Mouse (Mus musculus): ENCODE measurements around the gene Lrrfip2.

Lrrfip2 gene

GRCm38 (mm10) chr9:111117126-111117642 lies at the start of gene Lrrfip2:
Lrrfip2 (plus strand) TSS chr9:111117592.
- peak in 1 of 2 experiments; percentile 20 for DNase-seq

DNA sequence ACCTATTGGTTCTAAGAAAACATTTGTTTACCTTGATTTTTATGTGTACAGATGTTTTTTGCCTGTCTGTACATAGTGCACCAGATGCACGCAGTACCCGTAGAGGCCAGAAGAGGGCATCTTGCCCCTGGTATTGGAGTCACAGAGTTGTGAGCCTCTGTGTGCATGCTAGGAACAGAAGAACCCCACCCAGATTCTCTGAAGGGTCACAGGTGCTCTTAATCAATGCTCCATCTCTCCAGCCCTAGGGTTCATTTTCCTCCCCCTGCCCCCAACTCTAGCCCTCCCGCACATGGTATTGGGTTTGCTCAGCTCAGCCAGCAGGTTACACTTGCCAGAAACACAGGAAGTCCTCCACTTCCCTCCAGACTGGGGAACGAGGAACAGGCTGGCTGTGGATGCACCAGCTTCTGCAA lies 46.8 kb upstream of the Lrrfip2 start:
- DNase-seq: peak in 1 of 2 experiments; percentile 18

DNA sequence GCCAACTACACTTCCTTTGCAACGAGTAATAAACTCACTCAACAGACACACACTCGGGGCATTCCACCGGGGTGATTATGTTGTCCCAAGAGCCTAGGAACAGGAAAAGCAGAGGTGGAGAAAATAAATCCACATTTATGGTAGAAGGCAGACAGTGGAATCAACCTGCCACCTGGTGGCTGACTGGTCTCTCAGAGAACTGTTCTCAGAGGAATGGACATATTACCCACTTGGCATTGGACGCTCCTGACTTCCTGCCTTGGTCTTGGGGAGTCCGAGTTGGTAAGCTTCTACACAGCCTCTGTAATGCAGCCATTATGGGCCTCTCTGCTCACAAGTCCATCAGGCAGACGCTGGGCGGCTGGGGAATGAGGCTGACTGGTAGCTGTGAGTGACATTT lies 45.2 kb upstream of the Lrrfip2 start:
- DNase-seq: peak in 1 of 2 experiments; percentile 35

GRCm38 (mm10) chr9:111072971-111073370 lies 44.4 kb upstream of the Lrrfip2 start:
- DNase-seq: no peak

GRCm38 (mm10) chr9:111077745-111078144 lies 39.6 kb upstream of the Lrrfip2 start:
- peak in 1 of 2 experiments; percentile 34 for DNase-seq

GRCm38 (mm10) chr9:111080801-111081200 lies 36.6 kb upstream of the Lrrfip2 start:
- no peak for DNase-seq

GRCm38 (mm10) chr9:111081765-111082164 lies 35.6 kb upstream of the Lrrfip2 start:
- DNase-seq: no peak

GRCm38 (mm10) chr9:111085329-111085728 lies 32.1 kb upstream of the Lrrfip2 start:
- DNase-seq: no peak

DNA sequence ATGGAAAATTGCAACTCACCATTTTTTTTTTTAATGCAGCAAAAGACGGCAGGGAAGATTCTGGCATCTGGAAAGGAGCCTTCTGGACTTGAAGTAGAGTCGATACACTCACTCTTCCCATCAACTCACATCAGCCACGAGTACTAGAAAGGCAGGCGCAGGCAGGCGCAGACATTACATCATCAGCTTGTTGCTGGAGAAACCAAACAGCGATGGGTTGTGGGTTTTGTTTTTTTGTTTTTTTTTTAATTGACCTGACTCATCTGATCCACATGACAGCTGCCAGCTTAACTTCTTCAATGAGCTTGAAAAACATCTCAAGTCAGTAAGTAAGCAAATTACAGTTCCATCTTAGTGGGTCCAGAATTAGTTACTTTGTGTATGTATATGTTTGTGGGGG lies 31.3 kb upstream of the Lrrfip2 start:
- no peak for DNase-seq

GRCm38 (mm10) chr9:111086995-111087606 lies 30.3 kb upstream of the Lrrfip2 start:
- DNase-seq: no peak

DNA sequence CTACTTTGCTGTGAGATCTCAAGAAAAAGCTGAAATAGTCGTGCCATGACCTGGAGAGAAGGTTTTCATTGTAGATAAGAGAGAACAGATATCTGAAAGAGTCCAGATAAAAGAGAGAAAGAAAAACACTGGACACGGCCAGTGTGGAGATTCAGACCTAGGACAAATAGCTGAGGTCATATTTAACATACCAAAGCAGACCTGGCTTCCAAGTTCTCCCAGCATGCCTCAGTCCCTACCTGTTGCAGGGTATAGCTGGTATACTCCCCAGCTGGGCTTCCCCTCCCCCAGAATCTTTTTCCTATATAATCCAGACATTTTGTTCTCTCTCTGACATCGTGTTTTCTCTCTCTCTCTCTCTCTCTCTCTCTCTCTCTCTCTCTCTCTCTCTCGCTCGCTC lies 29.4 kb upstream of the Lrrfip2 start:
- no peak for DNase-seq

DNA sequence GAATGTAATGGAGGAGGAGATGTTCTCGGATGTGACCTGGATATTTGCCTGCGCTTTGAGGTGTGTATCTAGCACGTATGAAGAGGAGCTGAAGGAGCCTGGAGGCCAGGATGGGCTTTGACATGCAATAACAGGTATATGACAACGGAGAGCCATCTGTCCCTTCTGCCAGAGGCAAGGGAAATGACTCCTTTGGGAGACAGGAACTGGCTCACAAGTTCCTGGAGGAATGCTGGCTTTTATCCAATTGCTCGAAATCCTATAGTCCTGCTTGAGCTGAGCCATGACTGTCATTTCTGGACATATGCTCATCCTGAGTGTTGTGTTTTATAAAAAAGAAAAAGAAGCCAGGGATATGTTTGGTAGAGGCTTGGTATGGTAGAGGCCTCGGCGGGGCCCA lies 28.5 kb upstream of the Lrrfip2 start:
- no peak for DNase-seq

DNA sequence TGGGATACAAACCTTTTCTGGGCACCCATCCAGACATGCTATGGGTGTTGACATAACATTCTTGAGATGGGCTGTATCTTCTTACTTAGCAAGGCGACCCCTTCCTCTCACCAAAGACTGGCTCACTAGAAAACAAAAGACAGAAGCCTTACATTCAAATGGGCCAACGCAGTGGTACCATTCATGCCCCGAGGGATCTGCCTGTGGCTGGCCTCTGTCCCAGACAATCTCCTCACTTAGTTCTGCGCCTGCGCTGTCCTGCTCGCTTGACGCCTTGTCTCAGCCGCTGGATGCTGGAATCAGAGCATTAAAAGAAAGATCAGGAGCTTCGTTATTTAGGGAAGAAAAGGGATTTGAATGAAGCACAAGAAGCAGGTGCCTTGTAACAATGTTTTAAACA lies 24.7 kb upstream of the Lrrfip2 start:
- peak; percentile 13 to 49 for DNase-seq

GRCm38 (mm10) chr9:111093094-111093493 lies 24.3 kb upstream of the Lrrfip2 start:
- peak; percentile 72 to 81 for DNase-seq

- no peak for DNase-seq
Observed at GRCm38 (mm10) chr9:111094626-111095025, 22.8 kb upstream of the Lrrfip2 start.

- DNase-seq: no peak
Observed at GRCm38 (mm10) chr9:111095710-111096109, 21.7 kb upstream of the Lrrfip2 start.

- no peak for DNase-seq
Observed at GRCm38 (mm10) chr9:111096419-111097326, 20.7 kb upstream of the Lrrfip2 start.

- no peak for DNase-seq
Observed at GRCm38 (mm10) chr9:111097543-111097942, 19.8 kb upstream of the Lrrfip2 start.

DNA sequence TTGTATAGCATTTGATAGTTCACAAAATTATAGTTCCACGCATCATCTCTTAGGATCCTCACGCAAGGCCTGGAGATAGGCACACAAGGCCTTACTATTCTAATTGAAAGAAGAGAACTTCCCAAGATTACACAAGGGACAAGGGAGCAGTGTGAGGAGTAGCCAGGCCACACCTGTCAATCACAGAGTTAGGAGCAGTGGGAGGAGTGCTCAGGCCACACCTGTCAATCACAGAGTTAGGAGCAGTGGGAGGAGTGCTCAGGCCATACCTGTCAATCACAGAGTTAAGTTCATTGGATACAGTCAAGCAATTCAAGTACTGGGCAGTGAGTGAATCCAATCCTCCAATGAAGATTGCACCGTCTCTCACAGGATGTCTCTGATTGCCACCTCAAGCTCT lies 17.0 kb upstream of the Lrrfip2 start:
- no peak for DNase-seq

GRCm38 (mm10) chr9:111103293-111103692 lies 14.1 kb upstream of the Lrrfip2 start:
- no peak for DNase-seq

DNA sequence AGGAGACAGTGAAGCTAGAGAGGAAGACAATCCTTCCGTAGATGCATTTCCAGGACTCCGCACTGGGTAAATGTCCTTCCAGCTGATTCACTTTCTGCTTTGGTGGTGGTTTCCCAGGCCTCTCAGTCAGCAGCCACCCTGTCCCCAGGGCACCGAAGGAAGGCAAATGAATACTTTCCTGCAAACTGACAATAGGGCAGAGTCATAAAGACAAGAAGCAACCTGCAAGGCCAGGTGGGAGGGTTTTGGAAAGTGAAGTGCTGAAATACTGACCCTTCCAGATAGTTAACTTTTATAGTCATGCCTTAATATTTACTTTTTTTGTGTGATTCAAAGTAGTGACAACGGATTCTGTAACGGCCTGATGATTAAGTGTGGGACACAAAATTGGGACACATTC lies 13.5 kb upstream of the Lrrfip2 start:
- DNase-seq: no peak

DNA sequence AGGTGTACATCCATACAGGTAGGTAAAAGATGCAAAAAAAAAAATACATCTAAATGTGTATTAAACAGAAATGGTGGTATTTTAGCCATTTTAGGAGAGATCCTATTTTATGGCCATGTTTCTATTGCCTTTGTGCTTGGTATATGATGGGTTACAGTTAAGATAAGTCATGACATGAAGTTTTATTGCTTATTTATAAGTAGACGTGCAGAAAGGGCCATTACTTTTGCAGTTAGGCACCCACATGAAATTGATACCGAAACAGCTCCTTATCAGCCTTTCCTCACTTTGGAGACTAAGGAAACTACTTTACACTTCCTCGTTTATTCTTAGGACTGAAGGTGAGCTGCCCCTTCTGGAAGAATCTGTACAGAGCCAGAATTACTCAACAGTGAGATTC lies 9.5 kb upstream of the Lrrfip2 start:
- DNase-seq: no peak

DNA sequence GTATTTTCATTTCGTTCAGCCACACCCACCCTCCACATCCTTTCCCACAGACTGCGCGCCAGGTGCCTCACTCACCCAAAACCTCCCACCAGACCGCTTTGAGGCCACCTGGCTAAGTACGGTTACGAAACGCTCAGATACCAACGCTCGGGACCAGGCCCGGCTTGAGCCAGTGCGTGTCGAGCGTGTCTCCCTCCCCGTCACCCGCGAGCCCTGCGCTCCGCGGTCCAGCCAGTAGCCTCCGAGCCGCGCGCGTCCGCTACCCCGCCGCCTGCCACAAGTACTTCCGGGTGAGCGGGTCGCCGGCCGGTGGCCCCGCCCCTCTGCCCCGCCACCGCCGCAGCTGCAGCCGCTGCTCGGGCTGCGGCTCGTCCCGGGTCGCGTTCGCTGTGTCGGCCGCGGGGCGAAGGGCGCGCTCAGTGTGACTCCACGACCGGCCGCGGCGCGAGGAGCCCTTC lies 431 bp downstream of the Lrrfip2 start:
- DNase-seq: peak; percentile 93 to 95

All from cerebellum, postnatal 25 days (tissue).